Mouse (Mus musculus) heart, postnatal 36 days (tissue): ENCODE results near the gene St6galnac4. TPM values are rescaled to one million over a fixed set of nuclear protein-coding genes. Genes with fewer than 3 reads are reported as not detected.

ENCODE experiments used
- DNase-seq, 2 experiments: peaks; one replicate each; pipeline ENCODE4 v3.0.0; 2021 to 2022
- intact Hi-C: fragments of 180-260 bp; cut with DNase I; formaldehyde crosslinking; loops from one replicate; pipeline ENCODE4 v1.15.1; 2025
- total RNA-seq, 2 experiments: library from RNA; stranded (reverse); gene quantifications; 2 replicates each; pipeline ENCODE4 v1.2.3; 2021

The St6galnac4 gene
- total RNA-seq, 2 experiments from 2014 or later: 18.7 to 21.7 TPM

GRCm38 (mm10) chr2:32568941-32569340, 18.0 kb upstream of the St6galnac4 start:
- intact Hi-C loops: loop anchor here (5.0 kb wide), 1 partner anchor 147 kb away; no protein-coding TSS in a partner anchor

GRCm38 (mm10) chr2:32570698-32571494, 16.0 kb upstream of the St6galnac4 start, which contains the start of gene Dpm2:
Dpm2 (plus strand) TSS chr2:32570858.
- peak; percentile 85 to 88 for DNase-seq
- intact Hi-C loops: no loop called here

More at GRCm38 (mm10) chr2:32568941-32569340, 18.0 kb upstream of the St6galnac4 start:
- DNase-seq: no peak

GRCm38 (mm10) chr2:32572196-32572595, 14.7 kb upstream of the St6galnac4 start:
- intact Hi-C loops: no loop called here
- no peak for DNase-seq

GRCm38 (mm10) chr2:32574497-32574896, 12.4 kb upstream of the St6galnac4 start, which contains the start of gene Pip5kl1:
Pip5kl1 (plus strand) TSS chr2:32574797.
- DNase-seq: no peak
- intact Hi-C loops: no loop called here

GRCm38 (mm10) chr2:32574901-32575585, 11.9 kb upstream of the St6galnac4 start:
- intact Hi-C loops: no loop called here
- DNase-seq: peak; percentile 47 to 62

GRCm38 (mm10) chr2:32575586-32576160, 11.2 kb upstream of the St6galnac4 start, which contains the start of gene 9430097D07Rik:
9430097D07Rik (minus strand) TSS chr2:32575684.
- no peak for DNase-seq
- intact Hi-C loops: no loop called here

GRCm38 (mm10) chr2:32576532-32576931, 10.4 kb upstream of the St6galnac4 start:
- DNase-seq: no peak
- intact Hi-C loops: no loop called here

- intact Hi-C loops: no loop called here
- DNase-seq: peak in 1 of 2 experiments; percentile 35
Measured at GRCm38 (mm10) chr2:32578146-32579046, 8.5 kb upstream of the St6galnac4 start.

GRCm38 (mm10) chr2:32581450-32582095, 5.3 kb upstream of the St6galnac4 start:
- intact Hi-C loops: loop anchor here (5.0 kb wide), 1 partner anchor 36 kb away; no protein-coding TSS in a partner anchor
- peak in 1 of 2 experiments; percentile 35 for DNase-seq

GRCm38 (mm10) chr2:32582830-32583799, 3.8 kb upstream of the St6galnac4 start:
- intact Hi-C loops: loop anchor here (1.0 to 5.0 kb wide), 2 partner anchors 19 to 34 kb away; no protein-coding TSS in a partner anchor
- DNase-seq: peak; percentile 79 to 83

- intact Hi-C loops: loop anchor here (2.0 kb wide), 1 partner anchor 104 kb away; no protein-coding TSS in a partner anchor
Measured at GRCm38 (mm10) chr2:32585149-32585714, 1.7 kb upstream of the St6galnac4 start.

GRCm38 (mm10) chr2:32587731-32588321, 931 bp downstream of the St6galnac4 start:
- intact Hi-C loops: no loop called here

More at GRCm38 (mm10) chr2:32585149-32585714, 1.7 kb upstream of the St6galnac4 start:
- DNase-seq: no peak

GRCm38 (mm10) chr2:32589213-32589795, 2.4 kb downstream of the St6galnac4 start:
- intact Hi-C loops: loop anchor here (1.0 kb wide), 1 partner anchor 10 kb away; the partner anchor contains the start of gene St6galnac6
- DNase-seq: peak; percentile 51 to 53

More at GRCm38 (mm10) chr2:32587731-32588321, 931 bp downstream of the St6galnac4 start:
- DNase-seq: peak; percentile 45 to 64

GRCm38 (mm10) chr2:32590224-32590623, 3.3 kb downstream of the St6galnac4 start:
- DNase-seq: no peak
- intact Hi-C loops: no loop called here

- no peak for DNase-seq
- intact Hi-C loops: no loop called here
Measured at GRCm38 (mm10) chr2:32591249-32591648, 4.4 kb downstream of the St6galnac4 start.

- intact Hi-C loops: no loop called here
- DNase-seq: no peak
Measured at GRCm38 (mm10) chr2:32596725-32597124, 9.8 kb downstream of the St6galnac4 start.

- intact Hi-C loops: no loop called here
Measured at GRCm38 (mm10) chr2:32597248-32597647, 10.4 kb downstream of the St6galnac4 start.

More at GRCm38 (mm10) chr2:32597248-32597647, 10.4 kb downstream of the St6galnac4 start:
- DNase-seq: no peak
